Mouse (Mus musculus): ENCODE measurements around the gene Sox30. TPM values are rescaled to one million over a fixed set of nuclear protein-coding genes. Genes with fewer than 3 reads are reported as not detected.

Gene Sox30
- polyA plus RNA-seq, 2 experiments, result 0.45 to 0.54 TPM

GRCm38 (mm10) chr11:46058916-46059315 lies 78.8 kb downstream of the Sox30 start:
- no peak for DNase-seq (ENCODE audit: low spot score)
- no peak for ATAC-seq (ENCODE audit: low FRiP score, low read depth)
- H3K27ac ChIP-seq (replicated peaks; ENCODE audit: low read depth, low read length), result no peak overlapping the region
- peaks cover 10% of the 10 kb centered on the region for H3K4me1 ChIP-seq (ENCODE audit: control insufficient read depth, insufficient read depth, low read length)
- TF ChIP-seq POLR2A (IDR thresholded peaks at IDR 0.05; ENCODE audit: borderline replicate concordance, extremely low read depth, insufficient read depth, insufficient read length), result no peak
- 0 out of 2 replicates have a peak, but pooled peaks cover 7% of the 10 kb centered on the region for H3K36me3 ChIP-seq (ENCODE audit: control insufficient read depth, insufficient read depth, low read length)
- H3K9me3 ChIP-seq (ENCODE audit: control insufficient read depth, low read length), result no peaks in the 10 kb centered on the region
- H3K4me3 ChIP-seq (replicated peaks; ENCODE audit: low read length), result no peak overlapping the region
- 96% methylated on average over 4 of the region's 4 CpGs for WGBS
- no peak overlapping the region for H3K4me2 ChIP-seq (replicated peaks; ENCODE audit: low read depth, low read length, severe bottlenecking)
- no peak overlapping the region for H3K9ac ChIP-seq (ENCODE audit: low read depth, low read length, severe bottlenecking)
- H3K27me3 ChIP-seq (ENCODE audit: control insufficient read depth, insufficient read depth, low read length), result no peaks in the 10 kb centered on the region

- H3K27me3 ChIP-seq (ENCODE audit: control insufficient read depth, insufficient read depth, low read length), result no peaks in the 10 kb centered on the region
- no peak for TF ChIP-seq POLR2A (IDR thresholded peaks at IDR 0.05; ENCODE audit: borderline replicate concordance, extremely low read depth, insufficient read depth, insufficient read length)
- no peak for ATAC-seq (ENCODE audit: low FRiP score, low read depth)
- H3K36me3 ChIP-seq (ENCODE audit: control insufficient read depth, insufficient read depth, low read length), result 0 out of 2 replicates have a peak, but pooled peaks cover 12% of the 10 kb centered on the region
- H3K9ac ChIP-seq (ENCODE audit: low read depth, low read length, severe bottlenecking), result no peak overlapping the region
- no peak overlapping the region for H3K4me2 ChIP-seq (replicated peaks; ENCODE audit: low read depth, low read length, severe bottlenecking)
- no peaks in the 10 kb centered on the region for H3K9me3 ChIP-seq (ENCODE audit: control insufficient read depth, low read length)
- no peak overlapping the region for H3K4me3 ChIP-seq (replicated peaks; ENCODE audit: low read length)
- H3K4me1 ChIP-seq (ENCODE audit: control insufficient read depth, insufficient read depth, low read length), result peaks cover 15% of the 10 kb centered on the region
- no peak overlapping the region for H3K27ac ChIP-seq (replicated peaks; ENCODE audit: low read depth, low read length)
- DNase-seq (ENCODE audit: low spot score), result no peak
- WGBS, result 57% methylated on average over 8 of the region's 8 CpGs
Observed at GRCm38 (mm10) chr11:46059887-46060650, 80.0 kb downstream of the Sox30 start.

GRCm38 (mm10) chr11:46060651-46061020 lies 80.5 kb downstream of the Sox30 start:
- Histone ChIP-seq H3K9ac (ENCODE audit: low read depth, low read length, severe bottlenecking) (no peak overlapping the region), H3K27ac (replicated peaks; ENCODE audit: low read depth, low read length) (no peak overlapping the region), H3K4me2 (replicated peaks; ENCODE audit: low read depth, low read length, severe bottlenecking) (no peak overlapping the region), H3K27me3 (ENCODE audit: control insufficient read depth, insufficient read depth, low read length) (no peaks in the 10 kb centered on the region), H3K36me3 (ENCODE audit: control insufficient read depth, insufficient read depth, low read length) (peaks cover 16% of the 10 kb centered on the region; the same call in 1 of the 2 replicates), H3K9me3 (ENCODE audit: control insufficient read depth, low read length) (no peaks in the 10 kb centered on the region), H3K4me3 (replicated peaks; ENCODE audit: low read length) (no peak overlapping the region), H3K4me1 (ENCODE audit: control insufficient read depth, insufficient read depth, low read length) (peaks cover 13% of the 10 kb centered on the region)
- ATAC-seq (ENCODE audit: low FRiP score, low read depth), result no peak
- WGBS, result 62% methylated on average over 5 of the region's 5 CpGs
- no peak for DNase-seq (ENCODE audit: low spot score)
- no peak for TF ChIP-seq POLR2A (IDR thresholded peaks at IDR 0.05; ENCODE audit: borderline replicate concordance, extremely low read depth, insufficient read depth, insufficient read length)

DNA sequence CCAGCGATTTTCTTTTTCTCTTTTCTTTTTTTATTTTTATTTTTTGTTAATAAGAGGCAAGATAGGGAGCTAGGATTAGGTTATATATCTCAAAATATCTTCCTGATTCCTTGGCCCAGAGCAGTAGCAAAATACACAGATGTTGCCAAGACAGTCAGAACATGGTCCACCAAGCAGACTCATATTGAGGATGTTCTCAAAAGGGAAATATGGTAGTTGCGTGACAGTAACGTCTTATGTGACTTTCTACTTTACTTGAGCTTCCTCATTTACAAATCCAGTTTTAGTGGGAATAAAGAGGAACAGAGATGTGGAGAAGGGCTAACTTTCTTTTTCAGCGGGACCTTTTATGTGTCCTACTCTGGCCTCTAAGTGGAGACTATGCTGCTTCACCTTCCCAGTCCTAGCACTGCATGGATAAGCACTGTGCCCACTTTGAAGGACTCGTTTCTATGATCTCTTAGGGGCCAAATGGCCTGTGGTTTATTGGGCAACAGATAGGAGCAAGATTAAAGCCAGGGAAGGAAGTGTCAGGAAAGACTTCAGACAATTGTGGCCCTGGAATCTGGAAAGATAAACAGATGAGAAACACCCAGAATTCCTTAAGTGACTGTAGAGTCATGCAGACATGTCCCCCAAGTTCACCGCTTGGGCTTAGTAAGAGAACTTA lies 81.8 kb downstream of the Sox30 start:
- Histone ChIP-seq H3K27me3 (ENCODE audit: control insufficient read depth, insufficient read depth, low read length) (no peaks in the 10 kb centered on the region), H3K36me3 (ENCODE audit: control insufficient read depth, insufficient read depth, low read length) (peaks cover 19% of the 10 kb centered on the region; the same call in 1 of the 2 replicates), H3K9ac (ENCODE audit: low read depth, low read length, severe bottlenecking) (no peak overlapping the region), H3K4me1 (ENCODE audit: control insufficient read depth, insufficient read depth, low read length) (peaks cover 11% of the 10 kb centered on the region), H3K27ac (replicated peaks; ENCODE audit: low read depth, low read length) (no peak overlapping the region), H3K9me3 (ENCODE audit: control insufficient read depth, low read length) (no peaks in the 10 kb centered on the region), H3K4me2 (replicated peaks; ENCODE audit: low read depth, low read length, severe bottlenecking) (no peak overlapping the region), H3K4me3 (replicated peaks; ENCODE audit: low read length) (no peak overlapping the region)
- 59% methylated on average over 6 of the region's 6 CpGs for WGBS
- TF ChIP-seq POLR2A (IDR thresholded peaks at IDR 0.05; ENCODE audit: borderline replicate concordance, extremely low read depth, insufficient read depth, insufficient read length), result no peak
- ATAC-seq (ENCODE audit: low FRiP score, low read depth), result no peak
- DNase-seq (ENCODE audit: low spot score), result no peak

GRCm38 (mm10) chr11:46062569-46062968 lies 82.5 kb downstream of the Sox30 start:
- Histone ChIP-seq H3K36me3 (ENCODE audit: control insufficient read depth, insufficient read depth, low read length) (peaks cover 19% of the 10 kb centered on the region; the same call in 1 of the 2 replicates), H3K27me3 (ENCODE audit: control insufficient read depth, insufficient read depth, low read length) (no peaks in the 10 kb centered on the region), H3K27ac (replicated peaks; ENCODE audit: low read depth, low read length) (no peak overlapping the region), H3K9me3 (ENCODE audit: control insufficient read depth, low read length) (no peaks in the 10 kb centered on the region), H3K4me1 (ENCODE audit: control insufficient read depth, insufficient read depth, low read length) (0 out of 2 replicates have a peak, but pooled peaks cover 7% of the 10 kb centered on the region), H3K4me3 (replicated peaks; ENCODE audit: low read length) (no peak overlapping the region), H3K4me2 (replicated peaks; ENCODE audit: low read depth, low read length, severe bottlenecking) (no peak overlapping the region), H3K9ac (ENCODE audit: low read depth, low read length, severe bottlenecking) (no peak overlapping the region)
- no peak for TF ChIP-seq POLR2A (IDR thresholded peaks at IDR 0.05; ENCODE audit: borderline replicate concordance, extremely low read depth, insufficient read depth, insufficient read length)
- ATAC-seq (ENCODE audit: low FRiP score, low read depth) (no peak), DNase-seq (ENCODE audit: low spot score) (no peak)
- 56% methylated on average over 4 of the region's 4 CpGs for WGBS
